Mouse (Mus musculus): ENCODE results near the gene Fam186a. TPM values are rescaled to one million over a fixed set of nuclear protein-coding genes. Genes with fewer than 3 reads are reported as not detected.
"Not testable (repeated sequence)": the region's sequence is repeated elsewhere in the genome, so short reads cannot be mapped to it uniquely, and the experiment has no call there.

Gene Fam186a
- polyA plus RNA-seq, 1 experiment from 2014 or later, result not detected

GRCm38 (mm10) chr15:99972361-99972988 is 5.6 kb upstream of the Fam186a start:
- Histone ChIP-seq H3K4me3 (peak overlapping the region; percentile 96), H3K27me3 (no peaks in the 10 kb centered on the region), H3K27ac (replicated peaks) (peak overlapping the region; percentile 96), H3K9me3 (no peaks in the 10 kb centered on the region), H3K9ac (peak overlapping the region; percentile 86), H3K4me2 (peak overlapping the region; percentile 93), H3K4me1 (replicated peaks) (peaks cover 14% of the 10 kb centered on the region), H3K36me3 (no peaks in the 10 kb centered on the region)
- ATAC-seq (ENCODE audit: low read depth), result peak; percentile 98
- WGBS, result under 1% methylated on average over 50 of the region's 50 CpGs

- no peaks in the 10 kb centered on the region for H3K27me3 ChIP-seq
- 94% methylated on average over 1 of the region's 1 CpGs for WGBS
- no peak for ATAC-seq (ENCODE audit: low read depth)
- no peaks in the 10 kb centered on the region for H3K36me3 ChIP-seq
- no peak overlapping the region for H3K27ac ChIP-seq (replicated peaks)
- H3K9ac ChIP-seq, result no peak overlapping the region
- no peaks in the 10 kb centered on the region for H3K9me3 ChIP-seq
- H3K4me1 ChIP-seq (replicated peaks), result peaks cover 14% of the 10 kb centered on the region
- no peak overlapping the region for H3K4me2 ChIP-seq
- H3K4me3 ChIP-seq, result no peak overlapping the region
Measured at GRCm38 (mm10) chr15:99970606-99971005, 3.7 kb upstream of the Fam186a start.

- H3K9me3 ChIP-seq; H3K27me3 ChIP-seq; H3K4me2 ChIP-seq; H3K27ac ChIP-seq (replicated peaks); ATAC-seq (ENCODE audit: low read depth); H3K9ac ChIP-seq; H3K36me3 ChIP-seq; H3K4me3 ChIP-seq: not testable (repeated sequence)
- H3K4me1 ChIP-seq (replicated peaks), result peaks cover 14% of the 10 kb centered on the region
- WGBS, result 90% methylated on average over 6 of the region's 6 CpGs
Measured at GRCm38 (mm10) chr15:99969765-99970164, 2.9 kb upstream of the Fam186a start, which contains the start of gene Larp4. Gene Larp4 (plus strand): TSS chr15:99970065.

GRCm38 (mm10) chr15:99965103-99965775 is 1.6 kb downstream of the Fam186a start:
- no peaks in the 10 kb centered on the region for H3K27me3 ChIP-seq
- H3K9me3 ChIP-seq, result no peaks in the 10 kb centered on the region
- no peaks in the 10 kb centered on the region for H3K4me1 ChIP-seq (replicated peaks)
- no peak overlapping the region for H3K27ac ChIP-seq (replicated peaks)
- H3K9ac ChIP-seq, result no peak overlapping the region
- ATAC-seq (ENCODE audit: low read depth), result no peak
- no peak overlapping the region for H3K4me2 ChIP-seq
- no peaks in the 10 kb centered on the region for H3K36me3 ChIP-seq
- no peak overlapping the region for H3K4me3 ChIP-seq
- 94% methylated on average over 8 of the region's 8 CpGs for WGBS

DNA sequence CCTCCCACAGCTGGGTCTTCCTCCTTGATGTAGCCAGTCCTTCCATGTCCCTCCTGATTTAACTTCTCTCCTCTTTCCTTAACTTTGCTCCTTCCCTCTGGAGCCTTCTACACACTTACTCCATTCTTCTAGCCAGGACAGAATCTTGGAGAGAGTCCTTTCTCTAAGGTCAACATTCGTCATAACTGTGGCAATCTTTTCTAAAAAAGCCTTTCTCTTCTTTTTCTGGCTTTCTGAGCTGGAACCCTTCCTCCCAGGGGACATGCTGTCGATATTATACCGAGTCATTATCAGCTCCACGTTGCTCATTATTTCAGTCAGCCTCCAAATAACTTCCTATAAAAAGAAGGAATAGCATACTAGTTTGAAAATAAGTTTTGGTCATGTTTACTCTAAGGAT is 11.5 kb downstream of the Fam186a start:
- no peaks in the 10 kb centered on the region for H3K9me3 ChIP-seq
- H3K4me1 ChIP-seq (replicated peaks), result no peaks in the 10 kb centered on the region
- no peak for ATAC-seq (ENCODE audit: low read depth)
- H3K9ac ChIP-seq, result no peak overlapping the region
- no peak overlapping the region for H3K4me2 ChIP-seq
- no peak overlapping the region for H3K4me3 ChIP-seq
- H3K27me3 ChIP-seq, result no peaks in the 10 kb centered on the region
- H3K27ac ChIP-seq (replicated peaks), result no peak overlapping the region
- WGBS, result 85% methylated on average over 4 of the region's 4 CpGs
- H3K36me3 ChIP-seq, result no peaks in the 10 kb centered on the region

DNA sequence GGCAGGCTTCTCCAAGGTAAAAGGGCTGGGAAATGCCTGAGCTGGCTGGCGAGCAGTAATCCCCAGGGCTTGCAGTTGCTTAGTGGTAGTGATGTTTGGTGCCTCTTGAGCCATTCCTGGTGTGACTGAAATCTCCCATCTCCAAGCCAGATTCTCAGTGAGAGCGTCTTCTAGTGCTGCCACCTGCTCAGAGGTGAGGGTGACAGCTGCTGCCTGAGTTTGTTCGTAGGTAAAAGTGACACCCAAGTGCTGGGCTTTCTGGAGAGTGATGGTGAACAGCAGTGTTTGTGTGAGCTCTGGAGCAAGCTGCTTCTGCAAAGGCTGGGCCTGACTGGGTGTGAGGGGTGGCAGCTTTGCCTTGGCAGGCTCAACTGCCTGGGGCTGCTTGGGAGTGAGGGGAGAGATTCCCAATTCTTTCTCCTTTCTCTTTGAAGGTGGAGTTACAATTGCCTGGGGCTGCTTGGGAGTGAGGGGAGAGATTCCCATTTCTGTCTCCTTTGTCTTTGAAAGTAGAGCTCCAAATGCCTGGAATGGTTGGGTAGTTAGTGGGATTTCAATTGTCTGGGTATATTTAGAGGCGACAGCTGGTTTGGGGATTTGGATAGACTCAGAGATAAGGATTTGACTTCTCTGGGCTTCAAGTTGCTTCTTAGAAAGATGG is 25.8 kb downstream of the Fam186a start:
- H3K27ac ChIP-seq (replicated peaks), result no peak overlapping the region
- no peaks in the 10 kb centered on the region for H3K4me1 ChIP-seq (replicated peaks)
- H3K9me3 ChIP-seq, result 0 out of 2 replicates have a peak, but pooled peaks cover 4% of the 10 kb centered on the region
- ATAC-seq (ENCODE audit: low read depth), result no peak
- H3K9ac ChIP-seq, result no peak overlapping the region
- no peaks in the 10 kb centered on the region for H3K36me3 ChIP-seq
- no peaks in the 10 kb centered on the region for H3K27me3 ChIP-seq
- H3K4me3 ChIP-seq, result no peak overlapping the region
- no peak overlapping the region for H3K4me2 ChIP-seq
- WGBS, result 84% methylated on average over 4 of the region's 4 CpGs

DNA sequence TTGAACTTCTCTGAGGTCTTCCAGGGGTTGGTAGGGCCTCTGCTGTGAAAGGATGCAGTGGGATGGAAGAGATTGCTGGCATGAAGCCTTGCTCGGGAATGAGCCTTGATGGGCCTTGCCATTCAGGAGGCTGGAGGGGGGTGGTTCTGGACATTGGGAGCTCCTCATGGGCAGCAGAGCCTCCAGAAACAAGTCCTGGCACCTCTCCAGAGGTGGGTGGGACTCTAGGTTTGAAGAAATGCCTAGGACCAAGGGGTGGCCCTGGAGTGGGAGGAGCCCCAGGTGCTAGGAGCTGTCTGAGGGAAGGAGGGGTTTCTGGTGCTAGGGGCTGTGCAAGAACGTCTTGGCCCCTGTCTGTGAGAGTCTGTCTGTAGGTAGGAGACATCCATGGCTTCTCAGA is 26.4 kb downstream of the Fam186a start:
- Histone ChIP-seq H3K36me3 (no peaks in the 10 kb centered on the region), H3K27ac (replicated peaks) (no peak overlapping the region), H3K9ac (no peak overlapping the region), H3K27me3 (no peaks in the 10 kb centered on the region), H3K4me1 (replicated peaks) (no peaks in the 10 kb centered on the region), H3K9me3 (0 out of 2 replicates have a peak, but pooled peaks cover 4% of the 10 kb centered on the region), H3K4me2 (no peak overlapping the region), H3K4me3 (no peak overlapping the region)
- ATAC-seq (ENCODE audit: low read depth), result no peak
- WGBS, result 21% methylated on average over 2 of the region's 2 CpGs

DNA sequence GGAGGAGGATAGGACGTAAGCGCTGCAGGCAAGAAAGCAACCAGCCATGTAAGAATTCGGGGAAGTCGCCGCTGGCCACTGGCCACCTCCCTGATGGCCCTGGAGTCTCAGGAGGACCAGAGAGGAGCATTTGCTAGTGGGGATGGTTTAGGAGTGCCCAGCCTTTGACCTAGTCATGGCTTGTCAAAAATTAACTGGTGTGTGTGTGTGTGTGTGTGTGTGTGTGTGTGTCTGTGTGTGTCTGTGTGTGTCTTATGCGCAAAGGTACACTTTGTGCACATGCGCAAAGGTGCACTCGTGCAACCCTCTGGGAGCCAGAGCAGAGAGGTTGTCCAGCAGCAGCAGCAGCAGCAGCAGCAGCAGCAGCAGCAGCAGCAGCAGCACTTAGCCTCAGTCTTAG is 29.0 kb downstream of the Fam186a start:
- Histone ChIP-seq H3K9me3 (no peaks in the 10 kb centered on the region), H3K4me2 (no peak overlapping the region), H3K27me3 (no peaks in the 10 kb centered on the region), H3K27ac (replicated peaks) (no peak overlapping the region), H3K9ac (no peak overlapping the region), H3K4me3 (no peak overlapping the region), H3K4me1 (replicated peaks) (no peaks in the 10 kb centered on the region), H3K36me3 (no peaks in the 10 kb centered on the region)
- WGBS, result 88% methylated on average over 8 of the region's 8 CpGs
- ATAC-seq (ENCODE audit: low read depth), result no peak

DNA sequence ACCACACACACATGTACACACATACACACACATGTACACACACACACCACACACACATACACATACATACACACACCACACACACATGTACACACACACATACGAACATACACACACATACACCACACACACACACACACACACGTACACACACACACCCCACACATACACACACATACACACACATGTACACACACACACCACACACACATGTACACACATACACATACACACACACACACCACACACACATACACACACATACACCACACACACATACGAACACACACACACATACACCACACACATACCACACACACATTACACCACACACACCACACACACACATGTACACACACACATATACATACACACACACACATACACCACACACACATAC is 30.2 kb downstream of the Fam186a start:
- H3K4me3 ChIP-seq, result no peak overlapping the region
- no peak overlapping the region for H3K9ac ChIP-seq
- no peaks in the 10 kb centered on the region for H3K36me3 ChIP-seq
- WGBS, result 100% methylated on average over 3 of the region's 3 CpGs
- ATAC-seq (ENCODE audit: low read depth), result no peak
- H3K4me1 ChIP-seq (replicated peaks), result no peaks in the 10 kb centered on the region
- H3K27me3 ChIP-seq, result no peaks in the 10 kb centered on the region
- H3K9me3 ChIP-seq, result no peaks in the 10 kb centered on the region
- H3K4me2 ChIP-seq, result no peak overlapping the region
- H3K27ac ChIP-seq (replicated peaks), result no peak overlapping the region

- no peaks in the 10 kb centered on the region for H3K4me1 ChIP-seq (replicated peaks)
- H3K9ac ChIP-seq, result no peak overlapping the region
- no peaks in the 10 kb centered on the region for H3K36me3 ChIP-seq
- 58% methylated on average over 1 of the region's 1 CpGs for WGBS
- H3K4me3 ChIP-seq, result no peak overlapping the region
- H3K27me3 ChIP-seq, result no peaks in the 10 kb centered on the region
- H3K27ac ChIP-seq (replicated peaks), result no peak overlapping the region
- ATAC-seq (ENCODE audit: low read depth), result no peak
- no peaks in the 10 kb centered on the region for H3K9me3 ChIP-seq
- no peak overlapping the region for H3K4me2 ChIP-seq
Measured at GRCm38 (mm10) chr15:99934501-99934900, 32.4 kb downstream of the Fam186a start.

DNA sequence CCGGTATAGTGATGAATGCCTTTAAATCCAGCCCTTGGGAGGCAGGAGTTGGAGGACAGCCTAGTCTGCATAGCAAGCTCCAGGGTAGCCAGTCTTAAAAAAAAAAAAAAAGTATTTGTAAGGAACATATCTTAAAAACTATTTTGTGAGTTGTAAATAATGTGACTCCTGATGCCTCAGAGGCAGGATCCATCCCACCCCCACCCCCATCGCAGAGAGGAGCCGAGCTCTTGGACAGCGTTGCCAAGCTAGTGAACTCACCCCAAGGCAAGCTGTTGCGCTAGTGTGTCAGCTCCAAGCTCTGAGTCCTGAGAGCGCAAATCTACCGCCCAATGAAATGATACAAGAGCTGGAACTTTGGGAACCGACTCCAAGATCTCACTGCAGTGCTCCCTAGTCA is 35.6 kb downstream of the Fam186a start:
- ATAC-seq (ENCODE audit: low read depth), result no peak

GRCm38 (mm10) chr15:99919601-99920158 is 47.2 kb downstream of the Fam186a start:
- Histone ChIP-seq H3K9ac (no peak overlapping the region), H3K4me2 (no peak overlapping the region), H3K4me1 (replicated peaks) (no peaks in the 10 kb centered on the region), H3K36me3 (no peaks in the 10 kb centered on the region), H3K27me3 (no peaks in the 10 kb centered on the region), H3K9me3 (no peaks in the 10 kb centered on the region), H3K27ac (replicated peaks) (no peak overlapping the region), H3K4me3 (no peak overlapping the region)
- 79% methylated on average over 15 of the region's 15 CpGs for WGBS
- ATAC-seq (ENCODE audit: low read depth), result no peak

More for the DNA sequence above, 35.6 kb downstream of the Fam186a start:
- Histone ChIP-seq H3K9ac (no peak overlapping the region), H3K4me1 (replicated peaks) (no peaks in the 10 kb centered on the region), H3K4me2 (no peak overlapping the region), H3K9me3 (no peaks in the 10 kb centered on the region), H3K4me3 (no peak overlapping the region), H3K27ac (replicated peaks) (no peak overlapping the region), H3K27me3 (no peaks in the 10 kb centered on the region), H3K36me3 (no peaks in the 10 kb centered on the region)
- WGBS, result 86% methylated on average over 8 of the region's 8 CpGs
